Mouse (Mus musculus) heart, postnatal 0 days (tissue): Measurements from ENCODE around the gene Lrcol1.

Experiments
- CTCF ChIP-seq: IDR thresholded peaks from 2 replicates; pipeline ENCODE4 v1.5.1; 2016; ENCODE audit warnings: antibody characterized with exemption, control low read depth, low read depth
- EP300 ChIP-seq: IDR thresholded peaks from 2 replicates; pipeline ENCODE4 v1.6.1; 2016; ENCODE audit warnings: antibody characterized with exemption, low read depth

DNA sequence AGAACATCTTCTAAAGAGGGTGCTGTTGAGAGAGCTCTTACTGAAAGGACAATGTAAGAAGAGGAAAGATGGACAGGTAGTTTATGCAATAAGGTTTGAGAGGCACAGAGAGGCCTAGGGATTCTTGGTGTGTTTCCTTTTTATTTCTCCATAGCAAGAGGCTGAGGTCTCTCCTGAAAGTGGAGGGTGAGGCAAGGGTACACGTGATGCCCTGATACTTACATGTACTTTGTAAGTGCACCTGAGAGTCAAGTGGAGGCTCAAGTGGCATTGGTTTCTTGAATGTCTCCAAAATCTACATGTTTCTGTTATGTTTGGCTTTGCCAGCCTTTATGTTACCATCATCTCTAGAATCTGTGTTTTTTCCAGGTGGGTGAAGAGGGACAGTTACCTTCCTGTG, 47.9 kb upstream of the Lrcol1 start:
- no peak for TF ChIP-seq CTCF
- no peak for TF ChIP-seq EP300
